Mouse (Mus musculus) megakaryocyte progenitor cell, adult 5-6 weeks (primary cell): ENCODE measurements around the gene Kptn. TPM values are rescaled to one million over a fixed set of nuclear protein-coding genes. Genes with fewer than 3 reads are reported as not detected.

Experiments
- ATAC-seq: replicated peaks from 2 replicates; pipeline ENCODE4 v1.8.0; 2016; ENCODE audit warnings: mild to moderate bottlenecking, moderate TSS enrichment, inconsistent platforms; ENCODE audit not compliant: poor library complexity
- total RNA-seq, 2 experiments: library from RNA; stranded (forward) in 1 of 2; stranded (reverse) in 1 of 2; fragments of 157-497, 149-512 nt in 1 of 2; fragments of 200-1000 nt in 1 of 2; gene quantifications; 2 replicates each; pipeline versions ENCODE4 v1.2.3 to v1.2.4; 2015 to 2017

Kptn gene
- total RNA-seq, 2 experiments from 2014 or later, result 8.3 to 10.7 TPM

DNA sequence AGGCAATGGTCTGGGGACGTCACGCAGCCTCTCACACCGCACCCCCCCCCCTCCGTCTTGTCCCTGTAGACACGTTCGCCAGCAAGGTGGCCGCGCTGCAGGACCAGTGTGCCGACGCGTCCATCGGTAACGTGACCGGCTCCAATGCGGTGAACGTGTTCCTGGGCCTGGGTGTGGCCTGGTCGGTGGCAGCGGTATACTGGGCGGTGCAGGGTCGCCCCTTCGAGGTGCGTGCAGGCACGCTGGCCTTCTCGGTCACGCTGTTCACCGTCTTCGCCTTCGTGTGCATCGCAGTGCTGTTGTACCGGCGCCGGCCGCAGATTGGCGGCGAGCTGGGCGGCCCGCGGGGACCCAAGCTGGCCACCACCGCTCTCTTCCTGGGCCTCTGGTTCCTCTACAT lies 39.0 kb downstream of the Kptn start:
- ATAC-seq, result no peak

DNA sequence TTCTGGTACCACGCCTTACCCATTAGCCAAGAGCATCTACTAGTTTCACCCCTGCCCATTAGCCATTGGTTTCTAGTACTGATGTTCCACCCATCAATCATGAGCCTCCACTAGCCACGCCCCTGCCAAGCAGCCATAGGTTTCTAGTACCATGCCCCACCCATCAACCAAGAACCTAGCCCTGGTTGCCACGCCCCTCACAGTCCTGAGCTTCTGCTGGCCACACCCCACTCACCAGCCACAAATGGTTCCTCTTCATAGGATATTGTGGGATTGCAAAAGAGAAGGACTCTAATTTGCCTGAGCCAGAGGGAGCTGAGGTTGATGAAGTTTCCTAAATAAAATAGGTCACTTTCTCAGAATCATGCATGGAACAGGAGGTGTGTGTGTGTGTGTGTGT lies 41.0 kb downstream of the Kptn start:
- peak; percentile 93 for ATAC-seq

- no peak for ATAC-seq
Observed at GRCm38 (mm10) chr7:16161302-16161701, 41.6 kb downstream of the Kptn start.

GRCm38 (mm10) chr7:16162036-16162435 lies 42.3 kb downstream of the Kptn start:
- no peak for ATAC-seq

GRCm38 (mm10) chr7:16172141-16172581 lies 52.5 kb downstream of the Kptn start:
- no peak for ATAC-seq

DNA sequence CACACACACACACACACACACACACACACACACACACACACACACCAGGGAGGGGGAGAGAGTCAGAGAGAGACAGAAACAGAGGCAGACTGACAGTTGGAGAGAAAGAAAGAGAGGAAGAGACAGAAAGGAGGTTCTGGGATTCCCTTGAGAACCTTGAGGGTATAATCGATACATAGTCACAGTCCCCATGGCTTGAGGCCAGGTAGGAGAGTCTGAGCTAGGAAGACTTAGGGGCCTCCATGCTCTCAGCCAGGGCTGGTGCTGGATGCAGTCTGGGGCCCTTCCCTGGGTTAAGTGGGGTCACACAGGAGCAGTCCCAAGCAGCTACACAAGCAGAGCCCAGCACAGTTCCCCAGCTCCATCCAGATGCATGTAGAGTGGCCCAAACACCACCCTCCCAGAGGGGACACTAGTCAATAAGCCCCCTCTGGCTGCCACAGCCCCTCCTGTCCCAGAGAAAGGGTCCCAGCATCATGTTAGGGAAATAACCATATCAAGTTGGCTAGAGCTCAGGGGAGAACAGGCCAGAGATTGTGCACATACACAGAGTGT lies 53.0 kb downstream of the Kptn start:
- no peak for ATAC-seq

DNA sequence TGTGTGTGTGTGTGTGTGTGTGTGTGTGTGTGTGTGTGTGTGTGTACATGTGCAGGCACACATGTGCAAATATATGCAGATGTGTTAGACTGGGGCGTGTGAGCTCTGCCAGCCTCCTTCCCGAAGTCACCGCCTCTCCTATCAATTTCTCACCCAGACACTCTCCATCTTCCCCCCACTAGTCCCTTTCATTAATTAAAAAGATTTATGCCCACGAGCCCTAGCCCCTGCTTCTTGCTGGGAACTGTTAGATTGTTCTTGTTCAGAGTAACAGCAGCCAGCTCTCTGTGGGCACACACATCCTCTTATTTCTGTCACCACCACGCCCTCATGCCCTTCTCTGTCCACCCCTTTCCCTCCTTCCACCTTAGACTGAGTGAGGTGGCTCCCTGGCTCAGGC lies 53.5 kb downstream of the Kptn start:
- no peak for ATAC-seq

- ATAC-seq, result peak; percentile 47
Observed at GRCm38 (mm10) chr7:16174597-16175541, 55.2 kb downstream of the Kptn start, which contains the start of gene Meis3. Meis3 (plus strand) TSS chr7:16175090.

DNA sequence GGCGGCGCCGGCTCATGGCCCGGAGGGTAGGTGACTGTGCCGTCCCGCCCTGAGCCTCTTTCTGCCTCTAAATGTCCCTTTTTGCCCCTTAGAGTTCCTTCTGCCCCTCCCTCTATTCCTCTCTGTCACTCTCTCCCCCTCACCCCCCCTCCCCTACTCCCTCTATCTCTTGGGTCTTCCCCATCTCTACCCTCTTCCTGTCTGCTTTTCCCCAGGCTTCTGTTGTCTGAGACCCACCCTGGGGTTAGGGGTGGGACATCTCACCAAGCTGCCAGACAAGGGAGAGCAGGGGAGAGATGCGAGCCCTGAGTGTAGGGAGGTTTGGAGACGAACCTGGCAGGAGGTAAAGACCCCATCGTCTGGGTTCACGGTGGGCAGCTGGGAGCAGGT lies 55.8 kb downstream of the Kptn start:
- no peak for ATAC-seq

Other genes with a start within 250 kb of the Kptn start
- gene Crx, start 239.9 kb upstream of the Kptn start, total RNA-seq (2015), result not detected in 2 replicates
- not detected in 2 replicates for gene Crx, start 239.9 kb upstream of the Kptn start, total RNA-seq (2017)
- not detected in 2 replicates for gene Crxos, start 237.3 kb upstream of the Kptn start, total RNA-seq (2015)
- gene Crxos, start 237.3 kb upstream of the Kptn start, total RNA-seq (2017), result not detected in 2 replicates
- 69.8 and 85.4 TPM in 2 replicates for gene Selenow, start 197.5 kb upstream of the Kptn start, total RNA-seq (2015)
- 23.7 and 30.0 TPM in 2 replicates for gene Selenow, start 197.5 kb upstream of the Kptn start, total RNA-seq (2017)
- 64.0 and 65.0 TPM in 2 replicates for gene Nop53, start 173.8 kb upstream of the Kptn start, total RNA-seq (2015)
- 230 and 286 TPM in 2 replicates for gene Nop53, start 173.8 kb upstream of the Kptn start, total RNA-seq (2017)
- gene Ehd2, start 152.3 kb upstream of the Kptn start, total RNA-seq (2015), result 0.07 and 0.27 TPM in 2 replicates
- 0.21 and 0.24 TPM in 2 replicates for gene Ehd2, start 152.3 kb upstream of the Kptn start, total RNA-seq (2017)
- 14.7 and 14.9 TPM in 2 replicates for gene Bicra, start 72.0 kb upstream of the Kptn start, total RNA-seq (2015)
- gene Bicra, start 72.0 kb upstream of the Kptn start, total RNA-seq (2017), result 1.1 and 3.4 TPM in 2 replicates
- gene Zfp541, start 58.1 kb upstream of the Kptn start, total RNA-seq (2015), result 0.15 TPM in 1 of 2 replicates, not detected in the other
- 0.04 TPM in 1 of 2 replicates, not detected in the other for gene Zfp541, start 58.1 kb upstream of the Kptn start, total RNA-seq (2017)
- 69.2 and 72.0 TPM in 2 replicates for gene Napa, start 21.4 kb upstream of the Kptn start, total RNA-seq (2015)
- 46.2 and 57.8 TPM in 2 replicates for gene Napa, start 21.4 kb upstream of the Kptn start, total RNA-seq (2017)
- gene Slc8a2, start 9.9 kb downstream of the Kptn start, total RNA-seq (2015), result not detected in 2 replicates
- gene Slc8a2, start 9.9 kb downstream of the Kptn start, total RNA-seq (2017), result not detected in 2 replicates
- gene Meis3, start 55.2 kb downstream of the Kptn start, total RNA-seq (2015), result 0.34 TPM in 1 of 2 replicates, not detected in the other
- gene Meis3, start 55.2 kb downstream of the Kptn start, total RNA-seq (2017), result not detected in 2 replicates
- gene Dhx34, start 102.1 kb downstream of the Kptn start, total RNA-seq (2015), result 6.0 and 6.7 TPM in 2 replicates
- gene Dhx34, start 102.1 kb downstream of the Kptn start, total RNA-seq (2017), result 6.6 and 8.1 TPM in 2 replicates
- 1.1 and 1.7 TPM in 2 replicates for gene C5ar2, start 124.3 kb downstream of the Kptn start, total RNA-seq (2015)
- 1.1 and 1.3 TPM in 2 replicates for gene C5ar2, start 124.3 kb downstream of the Kptn start, total RNA-seq (2017)
- 2.4 and 4.0 TPM in 2 replicates for gene C5ar1, start 139.6 kb downstream of the Kptn start, total RNA-seq (2015)
- gene C5ar1, start 139.6 kb downstream of the Kptn start, total RNA-seq (2017), result 0.57 and 1.2 TPM in 2 replicates
- 5.0 and 11.3 TPM in 2 replicates for gene Inafm1, start 153.7 kb downstream of the Kptn start, total RNA-seq (2015)
- gene Inafm1, start 153.7 kb downstream of the Kptn start, total RNA-seq (2017), result 5.2 and 6.8 TPM in 2 replicates
- gene Ccdc9, start 166.9 kb downstream of the Kptn start, total RNA-seq (2015), result 17.3 and 19.8 TPM in 2 replicates
- 87.9 and 99.6 TPM in 2 replicates for gene Ccdc9, start 166.9 kb downstream of the Kptn start, total RNA-seq (2017)
- gene Bbc3, start 188.5 kb downstream of the Kptn start, total RNA-seq (2015), result 0.25 and 1.8 TPM in 2 replicates
- gene Bbc3, start 188.5 kb downstream of the Kptn start, total RNA-seq (2017), result 0.84 and 1.2 TPM in 2 replicates